Mouse (Mus musculus): ENCODE data around the gene Olfr157.

DNA sequence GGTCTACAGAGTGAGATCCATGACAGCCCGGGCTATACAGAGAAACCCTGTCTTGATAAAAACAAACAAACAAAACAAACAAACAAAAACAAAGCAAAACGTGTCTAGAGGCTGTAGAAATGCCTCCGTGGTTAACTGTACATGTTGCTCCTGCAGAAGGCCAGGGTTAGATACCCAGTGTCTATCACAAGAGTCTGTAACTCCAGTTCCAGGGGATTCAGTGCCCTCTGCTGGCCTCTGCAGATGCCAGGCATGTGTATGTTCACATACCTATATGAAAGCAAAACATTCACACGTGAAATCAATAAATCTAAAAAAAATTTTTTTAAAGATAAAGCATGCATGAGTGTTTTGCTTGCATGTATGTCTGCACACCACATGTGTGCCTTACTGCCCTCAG is 23.3 kb upstream of the Olfr157 start:
- TF ChIP-seq CTCF (IDR thresholded peaks at IDR 0.05; ENCODE audit: low read depth, low read length) (no peak), POLR2A (IDR thresholded peaks at IDR 0.05; ENCODE audit: insufficient read depth, low read length) (no peak)
